Mouse (Mus musculus): Measurements from ENCODE around the gene Lbx2.

Gene Lbx2

DNA sequence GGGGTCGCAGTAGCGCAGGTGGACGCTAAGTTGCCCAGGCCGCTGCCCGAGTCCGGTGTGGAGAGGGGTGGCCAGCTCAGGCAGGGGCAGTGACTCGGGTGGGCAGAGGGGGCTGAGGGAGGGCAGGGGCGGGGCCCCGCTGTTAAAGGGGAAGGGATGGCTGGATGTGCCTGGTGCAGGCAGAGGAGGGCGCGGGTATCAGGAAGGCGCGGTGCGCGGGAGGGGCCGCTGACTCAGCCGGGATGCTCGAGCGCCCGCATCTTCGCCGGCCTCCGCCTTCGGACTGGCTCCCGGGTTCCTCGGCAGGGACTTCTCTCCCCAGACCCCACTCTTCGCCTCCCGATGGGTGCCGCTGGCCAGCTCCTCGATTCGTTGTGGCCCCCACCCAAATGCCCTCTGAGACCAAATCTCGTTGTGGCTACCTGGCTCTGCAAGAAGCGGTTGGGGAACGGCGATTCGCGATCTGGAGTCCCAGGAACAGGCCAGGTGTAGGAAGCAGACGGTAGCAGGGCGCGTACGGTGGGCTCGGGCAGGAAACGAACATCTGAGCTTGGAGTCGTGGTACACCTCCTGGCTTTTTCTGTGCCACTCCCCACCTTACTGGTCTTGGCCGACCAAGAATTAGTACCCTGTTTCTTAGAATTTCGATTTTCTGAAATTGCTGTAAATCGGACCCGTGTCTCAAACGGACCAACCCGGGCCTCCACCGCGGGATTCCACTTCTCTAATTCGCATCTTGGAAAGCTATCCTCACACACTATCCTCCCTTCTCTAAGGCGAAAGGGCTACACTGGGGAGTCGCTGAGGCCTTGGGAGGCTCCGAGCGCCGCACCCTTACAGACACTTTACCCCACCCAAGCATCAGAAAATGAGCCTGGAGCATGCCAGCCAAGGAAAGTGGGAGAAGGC lies 15.6 kb upstream of the Lbx2 start:
- peak in 1 of 2 experiments; percentile 49 for DNase-seq (ENCODE audit: low spot score in 2 of 2)

DNA sequence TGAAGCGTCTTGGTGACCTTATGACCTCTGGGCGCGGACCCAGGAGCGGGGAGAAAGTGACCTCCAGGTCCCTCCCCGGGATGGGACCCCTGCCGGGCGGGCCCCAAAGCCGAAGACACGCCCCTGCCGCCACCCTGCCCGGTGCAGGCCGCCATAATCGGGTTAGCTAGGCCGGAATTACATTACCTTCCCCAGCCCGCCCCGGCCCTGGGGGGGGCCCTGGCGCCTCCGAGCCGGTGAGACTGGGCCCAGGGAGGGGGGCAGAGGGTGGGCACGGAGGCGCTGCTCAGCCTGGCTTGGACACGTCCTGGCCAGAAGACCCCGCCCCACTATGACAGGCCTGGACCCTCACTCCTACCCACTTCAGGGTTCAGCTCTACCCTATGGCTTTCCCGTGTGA lies 14.9 kb upstream of the Lbx2 start:
- no peak for DNase-seq (ENCODE audit: low spot score in 2 of 2)

DNA sequence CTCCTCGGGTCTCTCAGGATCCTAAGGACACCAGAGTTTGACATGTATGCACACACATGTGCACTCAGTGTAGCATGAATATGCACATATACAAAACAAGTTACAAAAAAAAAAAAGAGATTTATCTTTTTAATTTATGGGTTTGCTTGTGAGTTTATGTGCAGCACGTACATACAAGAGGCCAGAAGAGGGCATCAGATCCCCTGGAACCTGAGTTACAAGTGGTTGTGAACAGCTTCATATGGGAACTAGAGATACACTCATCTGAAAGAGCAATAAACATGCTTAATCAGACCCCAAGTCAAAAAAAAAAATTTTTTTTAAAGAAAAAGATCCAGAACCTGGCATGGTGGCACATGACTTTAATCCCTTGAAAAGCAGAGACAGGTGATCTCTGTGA lies 11.2 kb upstream of the Lbx2 start:
- DNase-seq (ENCODE audit: low spot score in 2 of 2): no peak

DNA sequence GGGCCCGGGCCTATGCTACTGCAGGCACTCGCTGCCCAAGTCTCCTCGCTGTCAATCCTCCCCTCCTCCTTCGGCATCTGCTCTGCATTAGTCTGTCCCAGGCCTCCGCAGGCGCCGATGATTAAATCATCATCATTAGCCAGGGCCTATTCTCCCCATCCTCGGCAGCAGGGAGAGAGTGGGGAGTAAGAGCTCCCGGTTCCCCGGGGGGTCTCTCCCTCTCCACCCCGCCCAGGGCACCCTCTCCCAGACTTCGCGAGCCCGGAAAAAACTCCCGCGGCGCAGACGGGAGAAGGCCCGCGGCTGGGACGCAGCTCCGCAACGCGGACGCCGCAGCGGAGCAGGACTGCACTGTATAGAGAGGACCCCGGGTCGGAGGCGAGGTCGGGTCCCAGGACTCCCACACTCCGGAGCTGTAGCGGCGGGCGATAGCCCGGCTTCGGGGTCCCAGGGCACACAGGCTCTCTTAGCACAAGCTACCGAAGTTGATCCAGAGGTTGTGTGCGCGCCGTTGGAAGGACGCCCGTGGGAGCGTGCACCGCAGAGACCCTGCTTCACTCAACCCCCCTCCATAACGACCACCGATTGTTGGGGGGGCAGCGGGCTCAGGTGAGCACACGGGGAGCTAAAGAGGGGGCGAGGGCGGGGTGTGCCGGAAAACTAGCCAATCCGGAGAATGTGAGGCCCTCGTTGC lies 8.4 kb upstream of the Lbx2 start, which contains the start of gene Pcgf1:
Pcgf1 (plus strand) TSS at position 240 of the 694 bp plus-strand sequence.
- peak in 1 of 2 experiments; percentile 73 for DNase-seq (ENCODE audit: low spot score in 2 of 2)

DNA sequence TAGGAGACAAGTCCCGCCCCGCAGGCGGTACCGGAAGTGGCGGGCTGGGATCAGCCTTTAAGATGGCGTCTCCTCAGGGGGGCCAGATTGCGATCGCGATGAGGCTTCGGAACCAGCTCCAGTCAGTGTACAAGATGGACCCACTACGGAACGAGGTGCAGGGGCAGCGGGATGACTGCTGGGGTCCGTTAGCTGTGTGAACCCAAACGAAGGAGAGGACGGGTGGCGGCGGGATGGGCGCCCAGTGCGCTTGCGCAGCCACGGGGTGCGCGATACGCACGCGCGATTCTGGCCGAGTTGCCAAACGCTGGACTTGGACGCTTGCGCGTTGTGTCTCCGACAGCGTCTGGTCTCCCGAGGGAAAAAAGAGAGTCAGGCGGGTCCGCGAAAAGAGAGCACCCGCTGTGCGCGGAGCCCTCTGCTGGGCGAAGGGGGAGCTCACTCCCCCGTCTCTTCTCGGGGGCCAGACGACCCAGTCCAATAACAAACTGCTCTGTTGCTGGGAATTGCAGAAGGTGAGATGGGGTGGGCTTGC lies 7.8 kb upstream of the Lbx2 start:
- peak; percentile 98 to 100 for DNase-seq (ENCODE audit: low spot score in 2 of 2)

DNA sequence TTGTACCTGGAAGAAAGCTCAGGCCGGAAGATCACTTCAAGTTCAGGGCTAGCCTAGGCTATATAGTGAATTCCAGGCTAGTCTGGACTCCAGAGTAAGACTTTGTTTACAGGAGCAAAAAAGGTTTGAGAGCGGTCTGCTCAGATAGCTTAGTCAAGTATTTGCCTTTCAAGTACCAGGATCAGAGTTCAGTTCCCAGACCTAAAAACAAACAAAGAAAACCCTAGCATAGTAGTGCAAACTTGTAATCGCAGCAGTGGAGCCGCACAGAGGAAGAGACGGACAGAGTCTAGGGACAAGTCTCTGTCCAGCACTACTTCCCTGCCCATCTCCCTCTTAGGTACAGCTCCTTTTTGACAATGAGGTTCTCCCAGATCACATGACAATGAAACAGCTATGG lies 6.0 kb upstream of the Lbx2 start:
- no peak for DNase-seq (ENCODE audit: low spot score in 2 of 2)

DNA sequence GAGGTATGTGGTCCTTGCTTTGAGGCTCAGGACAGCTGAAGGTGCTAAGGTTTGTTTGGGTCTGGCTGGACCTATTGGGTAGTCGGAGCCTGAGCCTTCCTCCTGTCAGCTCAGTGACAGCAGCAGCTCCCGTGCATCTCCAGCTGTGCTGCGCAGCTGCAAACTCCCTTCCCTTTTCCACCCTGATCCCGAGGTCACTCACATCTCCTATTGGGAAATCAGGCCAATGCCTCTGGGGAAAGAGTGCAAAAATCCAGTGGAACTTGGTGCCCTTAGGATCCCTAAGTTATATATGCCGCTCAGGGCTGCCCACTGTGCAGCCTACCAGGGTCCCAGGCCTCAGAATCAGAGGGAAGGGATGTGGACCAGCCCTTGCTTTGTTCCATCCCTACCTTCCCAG lies 2.7 kb upstream of the Lbx2 start:
- DNase-seq (ENCODE audit: low spot score in 2 of 2): no peak

DNA sequence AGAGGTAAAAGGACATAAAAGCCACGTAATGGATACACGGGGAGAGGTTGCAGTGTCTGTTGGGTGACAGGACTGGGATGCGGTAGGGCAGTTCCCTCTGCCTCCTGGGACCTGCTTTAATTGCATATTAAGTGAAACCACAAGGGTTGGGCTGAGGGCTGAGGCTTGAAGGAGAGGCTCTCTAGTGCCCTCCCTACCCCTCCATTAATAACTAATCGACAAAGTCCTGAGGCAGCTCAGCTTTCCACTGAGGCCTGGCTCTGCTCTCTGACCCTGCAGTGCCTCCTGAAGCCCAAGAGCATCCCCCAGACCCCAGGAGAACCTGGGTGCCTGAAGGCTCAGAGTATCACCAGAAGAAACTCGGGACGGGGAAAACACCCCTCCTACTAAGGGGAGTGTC lies 1.7 kb upstream of the Lbx2 start:
- no peak for DNase-seq (ENCODE audit: low spot score in 2 of 2)

DNA sequence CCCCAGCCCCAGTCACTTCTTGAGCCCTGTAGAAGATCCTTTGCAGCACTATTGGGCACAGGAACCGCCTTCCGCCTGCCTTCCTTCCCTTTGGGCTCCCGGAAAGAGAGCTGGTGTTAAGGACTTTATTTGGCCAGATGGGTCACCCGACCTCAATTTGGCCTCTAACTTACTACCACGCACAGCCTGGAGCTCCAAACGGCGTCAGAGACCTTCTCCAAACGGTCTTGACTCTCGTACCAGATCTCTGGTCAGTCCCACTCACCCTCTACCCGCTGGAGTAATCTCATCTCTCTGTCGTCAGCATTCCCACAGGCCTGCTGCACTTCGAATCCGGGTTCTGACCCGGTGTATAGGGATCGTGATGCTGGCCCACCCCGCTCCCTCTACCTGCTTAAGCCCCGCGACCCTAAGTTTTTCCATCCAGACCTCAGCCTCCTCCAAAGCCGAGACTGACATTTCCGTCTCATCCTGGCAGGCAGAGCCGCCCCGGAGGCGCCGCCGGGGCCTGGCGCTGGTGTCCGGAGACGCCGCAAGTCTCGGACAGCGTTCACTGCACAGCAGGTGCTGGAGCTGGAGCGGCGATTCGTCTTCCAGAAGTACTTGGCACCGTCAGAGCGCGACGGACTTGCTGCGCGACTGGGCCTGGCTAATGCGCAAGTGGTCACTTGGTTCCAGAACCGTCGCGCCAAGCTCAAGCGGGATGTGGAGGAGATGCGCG lies 1.2 kb downstream of the Lbx2 start:
- DNase-seq (ENCODE audit: low spot score in 2 of 2): no peak

DNA sequence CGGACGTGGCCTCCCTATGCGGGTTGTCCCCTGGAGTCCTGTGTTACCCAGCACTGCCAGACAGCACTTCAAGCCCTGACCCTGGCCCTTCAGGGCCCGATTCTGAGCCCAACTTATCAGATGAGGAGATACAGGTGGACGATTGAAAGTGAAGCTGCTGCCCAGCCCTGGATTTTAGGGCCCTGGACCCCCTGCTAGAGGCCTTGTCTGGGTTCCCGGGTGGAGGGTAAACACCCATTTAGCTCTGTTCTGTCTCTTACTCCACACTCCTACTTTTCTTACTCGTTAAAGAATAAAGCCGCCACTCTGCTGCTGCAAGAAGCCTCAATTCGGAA lies 1.7 kb downstream of the Lbx2 start:
- DNase-seq (ENCODE audit: low spot score in 2 of 2): no peak

DNA sequence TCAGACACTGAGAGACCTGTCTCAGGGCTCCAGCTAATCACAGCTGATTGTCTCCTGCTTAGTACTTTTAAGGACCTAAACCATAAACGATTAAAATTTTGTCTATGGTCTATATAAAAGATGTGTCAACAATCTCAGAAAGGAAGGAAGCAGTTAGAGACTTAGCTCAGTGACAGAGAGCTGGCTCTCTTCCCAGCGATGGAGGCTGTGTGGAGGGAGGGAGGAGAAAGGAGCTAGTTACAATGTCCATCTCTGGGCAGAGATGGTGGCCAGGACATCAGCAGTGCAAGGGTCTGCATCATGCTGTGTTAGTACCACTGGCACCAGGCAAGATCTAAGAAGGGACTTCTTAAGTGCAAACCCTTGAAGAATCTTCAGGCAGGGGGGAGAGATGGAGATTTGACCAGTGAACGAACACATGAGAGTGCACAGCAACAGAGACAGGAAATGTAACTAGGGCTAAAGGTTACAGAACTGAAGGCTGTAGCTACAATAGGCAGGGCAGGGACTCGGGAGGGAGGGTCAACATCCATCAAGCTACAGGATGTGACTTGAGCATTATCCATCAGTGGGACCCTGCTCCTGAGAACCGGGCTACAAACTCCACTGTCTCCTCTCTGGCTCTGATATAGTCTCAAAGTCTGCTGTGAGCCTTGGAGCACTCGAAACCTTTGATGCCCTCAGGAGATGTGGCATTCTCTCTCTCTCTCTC lies 6.4 kb downstream of the Lbx2 start:
- DNase-seq (ENCODE audit: low spot score in 2 of 2): no peak

DNA sequence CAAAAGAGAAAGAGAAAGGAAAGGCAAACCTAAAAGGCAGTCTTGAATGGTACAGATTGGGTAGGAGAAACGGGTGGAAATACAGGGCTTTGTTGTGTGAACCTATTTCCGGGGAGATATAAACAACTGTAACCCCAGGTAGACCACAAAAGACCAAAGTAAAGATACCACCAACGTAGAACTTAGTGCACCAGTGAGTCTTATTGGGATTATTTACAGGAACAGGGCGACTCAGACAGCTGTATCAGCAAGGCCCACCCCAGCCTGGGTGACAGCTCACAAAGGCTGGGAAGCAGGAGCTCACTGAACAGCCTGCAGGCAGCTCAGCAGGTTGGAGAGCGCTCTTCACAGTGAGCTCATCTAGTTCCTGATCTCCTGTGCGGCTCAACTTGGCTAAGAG lies 9.8 kb downstream of the Lbx2 start:
- DNase-seq (ENCODE audit: low spot score in 2 of 2): no peak

DNA sequence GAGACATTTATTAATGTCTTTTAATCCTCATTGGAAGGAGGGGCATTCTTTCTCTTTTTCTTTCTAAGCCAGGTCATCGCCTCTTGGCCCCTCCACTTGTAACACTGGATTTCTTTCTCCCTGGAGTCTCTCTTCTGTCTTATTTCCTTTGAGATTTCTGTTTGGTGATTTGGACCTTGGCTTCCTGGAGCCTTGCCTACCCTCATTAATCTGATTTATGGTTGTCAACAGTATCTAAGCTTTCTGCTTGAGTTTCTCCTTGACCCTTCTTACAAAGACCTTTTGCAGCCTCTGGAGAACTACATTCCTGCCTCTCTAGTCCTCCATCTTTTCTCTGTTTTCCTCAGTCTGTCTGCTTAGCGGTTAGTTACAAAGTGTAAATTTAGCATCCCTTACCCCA lies 12.2 kb downstream of the Lbx2 start:
- DNase-seq (ENCODE audit: low spot score in 2 of 2): no peak

DNA sequence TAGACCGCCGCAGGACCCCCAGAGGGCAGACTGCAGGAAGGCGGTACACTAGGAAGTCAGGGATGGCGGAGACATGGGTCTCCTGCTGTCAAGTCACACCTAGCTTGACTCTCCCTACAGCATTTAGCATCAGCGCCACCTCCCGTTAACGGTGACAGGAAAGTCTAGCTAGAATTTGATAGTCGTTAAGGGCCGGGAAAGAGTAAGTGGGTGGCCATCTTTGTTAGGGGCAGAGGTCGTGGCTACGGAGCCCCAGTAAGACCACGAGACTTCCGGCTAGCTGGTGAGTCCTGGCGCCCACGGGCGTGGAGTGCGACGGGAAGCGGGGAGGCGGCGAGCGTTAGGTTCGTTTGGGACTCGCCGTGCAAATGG lies 15.1 kb downstream of the Lbx2 start, which contains the start of the genes Ccdc142 and Gm42688:
Ccdc142 (plus strand) TSS at position 286 of the 372 bp plus-strand sequence.
Gm42688 (plus strand) TSS at position 302 of the 372 bp plus-strand sequence.
- DNase-seq (ENCODE audit: low spot score in 2 of 2): peak; percentile 85 to 87

DNA sequence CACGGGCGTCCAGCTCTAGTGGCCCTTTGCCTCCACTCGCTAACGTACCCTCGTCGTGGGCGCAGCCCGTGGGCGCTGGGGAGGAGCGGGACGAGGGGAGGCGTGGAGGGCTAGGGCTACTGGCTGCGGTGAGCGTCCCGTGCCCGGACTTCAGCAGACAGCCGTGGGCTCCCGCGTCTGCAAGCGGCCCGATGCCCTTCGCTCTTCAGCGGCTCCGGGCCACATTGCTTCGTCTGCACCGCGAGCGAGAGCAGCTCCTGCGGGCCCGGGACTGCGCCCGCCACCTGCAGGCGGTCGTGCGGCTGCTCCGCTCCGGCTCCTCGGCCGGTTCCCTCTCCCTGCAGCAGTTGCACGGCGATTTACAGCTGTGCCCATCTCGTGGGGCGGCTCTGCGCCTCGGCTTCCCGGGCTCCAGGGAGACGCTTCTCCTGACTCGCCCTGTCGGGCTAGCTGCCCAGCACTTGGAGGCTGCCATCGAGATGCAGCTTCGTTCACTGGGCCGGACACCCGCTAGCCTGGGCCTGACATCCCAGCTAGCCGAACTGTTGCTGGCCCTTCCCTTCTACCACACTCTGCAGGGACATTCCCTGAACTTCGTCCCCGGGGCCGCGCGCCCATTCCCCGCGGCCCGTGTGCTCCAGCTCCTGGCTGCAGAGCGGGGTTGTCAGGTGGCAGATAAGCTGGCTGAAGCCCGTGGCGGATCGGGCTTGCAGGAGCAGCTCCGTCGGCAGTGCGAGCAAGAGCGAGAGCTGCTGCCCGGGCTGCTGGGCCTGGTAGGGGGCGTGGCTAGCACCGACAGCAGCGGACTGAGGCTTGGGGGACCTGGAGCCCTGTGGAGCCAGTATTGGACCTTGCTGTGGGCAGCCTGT lies 15.8 kb downstream of the Lbx2 start:
- DNase-seq (ENCODE audit: low spot score in 2 of 2): peak; percentile 51 to 70

DNA sequence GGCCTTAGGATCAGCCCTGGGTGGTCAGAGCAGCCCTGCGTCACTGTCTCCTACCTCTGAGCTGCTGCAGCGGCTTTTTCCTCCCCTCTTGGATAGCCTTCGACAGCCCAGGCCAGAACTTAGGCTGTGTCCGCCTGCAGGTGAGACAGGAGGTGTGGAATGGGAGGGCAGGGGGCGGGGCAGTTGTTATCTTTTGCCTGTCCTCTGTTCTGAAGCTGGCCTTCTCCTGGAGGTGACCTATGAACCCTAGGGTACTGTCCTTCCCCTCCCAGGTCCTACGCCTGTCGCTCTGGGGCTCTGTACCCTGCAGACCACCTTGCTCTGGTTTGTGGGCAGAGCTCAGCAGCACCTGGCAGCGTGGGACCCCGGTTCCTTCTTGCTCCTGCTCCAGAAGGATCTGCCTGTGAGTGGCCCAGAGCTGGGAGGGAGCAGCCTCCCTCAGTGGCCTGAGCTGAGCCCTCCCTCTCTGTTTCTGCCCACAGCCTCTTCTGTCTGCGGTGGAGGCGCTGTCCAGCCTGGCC lies 17.0 kb downstream of the Lbx2 start:
- no peak for DNase-seq (ENCODE audit: low spot score in 2 of 2)

DNA sequence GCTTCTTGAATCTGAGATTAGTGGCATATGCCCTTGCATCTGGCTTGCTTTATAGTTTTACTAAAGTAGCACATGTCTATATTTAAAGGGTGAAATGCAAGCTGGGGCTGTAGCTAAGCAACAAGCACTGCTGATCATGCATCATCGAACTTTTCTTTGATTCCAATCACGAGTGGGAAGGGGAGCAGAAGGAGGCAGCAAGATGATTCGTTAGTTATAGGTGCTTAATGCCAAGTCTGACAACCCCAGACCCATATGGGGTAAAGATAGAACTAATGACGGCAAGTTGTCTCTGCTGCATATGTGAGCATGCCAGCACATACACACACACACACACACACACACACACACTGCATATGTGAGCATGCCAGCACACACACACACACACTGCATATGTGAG lies 18.0 kb downstream of the Lbx2 start:
- DNase-seq (ENCODE audit: low spot score in 2 of 2): no peak

DNA sequence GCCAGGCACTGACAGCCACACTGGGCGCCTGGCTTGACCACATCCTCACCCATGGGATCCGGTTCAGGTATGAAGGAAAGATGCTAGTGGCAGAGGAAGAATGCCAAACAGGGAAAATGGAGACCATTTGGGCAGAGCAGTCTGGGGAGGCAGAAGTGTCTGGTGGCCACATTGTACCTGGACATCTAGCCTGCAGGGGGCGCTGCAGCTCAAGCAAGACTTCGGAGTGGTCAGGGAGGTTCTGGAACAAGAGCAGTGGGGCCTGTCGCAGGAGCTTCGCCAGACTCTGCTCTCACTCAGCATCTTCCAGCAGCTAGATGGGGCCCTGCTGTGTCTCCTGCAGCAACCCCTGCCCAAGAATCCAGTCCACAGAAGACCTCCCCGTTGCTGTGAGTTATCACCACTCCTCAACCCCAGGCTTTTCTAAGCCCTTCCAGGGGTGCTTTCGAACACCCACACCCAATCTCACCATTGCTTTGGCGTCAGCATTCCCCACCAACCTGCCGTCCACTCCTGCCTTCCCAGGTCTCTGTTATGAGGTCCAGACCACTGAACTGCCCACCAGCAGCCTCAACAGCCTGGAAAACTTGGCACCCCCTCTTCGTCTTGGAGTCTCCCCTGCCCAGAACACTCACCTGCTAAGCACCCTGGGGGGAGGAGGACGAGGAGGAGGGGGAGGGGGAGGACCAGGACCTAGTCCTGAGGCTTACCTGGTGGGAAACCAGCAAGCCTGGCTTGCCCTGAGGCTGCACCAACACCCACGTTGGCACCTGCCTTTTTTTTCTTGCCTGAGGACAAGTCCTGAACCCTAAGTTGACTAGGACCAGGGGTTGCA lies 21.6 kb downstream of the Lbx2 start:
- peak; percentile 25 to 55 for DNase-seq (ENCODE audit: low spot score in 2 of 2)

Measured in urinary bladder, adult 18-20 months (tissue).